Mouse (Mus musculus): ENCODE data around the gene Kcp. TPM values are rescaled to one million over a fixed set of nuclear protein-coding genes. Genes with fewer than 3 reads are reported as not detected.

The Kcp gene
- polyA plus RNA-seq, 1 experiment from 2014 or later = 11.5 TPM

- Histone ChIP-seq H3K4me2 (ENCODE audit: low read depth, low read length) (no peak overlapping the region), H3K9me3 (ENCODE audit: control insufficient read depth, low read length) (no peaks in the 10 kb centered on the region), H3K4me3 (ENCODE audit: low read length) (no peak overlapping the region), H3K4me1 (replicated peaks; ENCODE audit: control insufficient read depth, insufficient read depth, low read length) (no peaks in the 10 kb centered on the region), H3K27ac (ENCODE audit: low read length) (no peak overlapping the region), H3K9ac (ENCODE audit: low read length) (no peak overlapping the region), H3K36me3 (ENCODE audit: control insufficient read depth, insufficient read depth, low read length) (no peaks in the 10 kb centered on the region), H3K27me3 (ENCODE audit: control insufficient read depth, insufficient read depth, low read depth, low read length) (no peaks in the 10 kb centered on the region)
- no peak for ATAC-seq (ENCODE audit: low read depth)
- 72% methylated on average over 6 of the region's 6 CpGs for WGBS
Measured at GRCm38 (mm10) chr6:29426331-29426730, 81.4 kb downstream of the Kcp start.

DNA sequence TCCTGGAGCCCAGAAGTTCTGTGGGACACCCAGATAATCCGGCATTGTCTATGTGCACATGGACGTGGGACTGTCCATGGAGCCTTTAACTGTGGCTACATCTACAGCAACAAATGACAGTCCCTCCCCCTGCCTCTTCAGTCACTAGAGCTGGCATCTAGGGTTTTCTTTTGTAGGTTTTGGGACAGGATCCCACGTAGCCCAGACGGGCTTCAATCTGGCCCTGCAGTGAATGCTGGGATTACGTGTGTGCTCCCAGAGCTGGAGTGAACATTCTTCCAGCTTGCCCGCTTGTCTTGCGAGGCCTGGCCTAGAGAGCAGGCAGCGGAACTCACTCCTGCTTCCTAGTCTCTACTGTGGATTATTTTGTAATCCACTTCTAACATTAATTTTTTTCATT, 82.6 kb downstream of the Kcp start:
- WGBS = 82% methylated on average over 8 of the region's 8 CpGs
- Histone ChIP-seq H3K4me3 (ENCODE audit: low read length) (no peak overlapping the region), H3K27ac (ENCODE audit: low read length) (no peak overlapping the region)

More for the DNA sequence above, 82.6 kb downstream of the Kcp start:
- Histone ChIP-seq H3K36me3 (ENCODE audit: control insufficient read depth, insufficient read depth, low read length) (no peaks in the 10 kb centered on the region), H3K27me3 (ENCODE audit: control insufficient read depth, insufficient read depth, low read depth, low read length) (no peaks in the 10 kb centered on the region), H3K9ac (ENCODE audit: low read length) (no peak overlapping the region), H3K4me2 (ENCODE audit: low read depth, low read length) (no peak overlapping the region), H3K9me3 (ENCODE audit: control insufficient read depth, low read length) (no peaks in the 10 kb centered on the region), H3K4me1 (replicated peaks; ENCODE audit: control insufficient read depth, insufficient read depth, low read length) (no peaks in the 10 kb centered on the region)
- ATAC-seq (ENCODE audit: low read depth) = no peak

Other genes with a start within 250 kb of the Kcp start
- 41.7 and 44.2 TPM in 2 replicates for gene Hilpda, start 235.5 kb downstream of the Kcp start, polyA plus RNA-seq (2015; fragmentation: Nextera tagmentation; extraction: Ambion mirVana)
- 0.51 and 0.57 TPM in 2 replicates for gene Fam71f2, start 228.4 kb downstream of the Kcp start, polyA plus RNA-seq (2015; fragmentation: Nextera tagmentation; extraction: Ambion mirVana)
- not detected in 2 replicates for gene Fam71f1, start 188.8 kb downstream of the Kcp start, polyA plus RNA-seq (2015; fragmentation: Nextera tagmentation; extraction: Ambion mirVana)
- gene Calu, start 159.9 kb downstream of the Kcp start, polyA plus RNA-seq (2015; fragmentation: Nextera tagmentation; extraction: Ambion mirVana) = 442 and 447 TPM in 2 replicates
- gene Opn1sw, start 119.5 kb downstream of the Kcp start, polyA plus RNA-seq (2015; fragmentation: Nextera tagmentation; extraction: Ambion mirVana) = 0.35 and 0.48 TPM in 2 replicates
- gene Ccdc136, start 111.6 kb downstream of the Kcp start, polyA plus RNA-seq (2015; fragmentation: Nextera tagmentation; extraction: Ambion mirVana) = 12.8 and 13.8 TPM in 2 replicates
- gene Flnc, start 74.7 kb downstream of the Kcp start, polyA plus RNA-seq (2015; fragmentation: Nextera tagmentation; extraction: Ambion mirVana) = 5.7 and 5.8 TPM in 2 replicates
- 208 and 220 TPM in 2 replicates for gene Atp6v1f, start 40.2 kb downstream of the Kcp start, polyA plus RNA-seq (2015; fragmentation: Nextera tagmentation; extraction: Ambion mirVana)
- gene Atp6v1fnb, start 36.5 kb downstream of the Kcp start, polyA plus RNA-seq (2015; fragmentation: Nextera tagmentation; extraction: Ambion mirVana) = not detected in 2 replicates
- 5.5 and 6.8 TPM in 2 replicates for gene Irf5, start 18.7 kb upstream of the Kcp start, polyA plus RNA-seq (2015; fragmentation: Nextera tagmentation; extraction: Ambion mirVana)
- gene Tnpo3, start 101.9 kb upstream of the Kcp start, polyA plus RNA-seq (2015; fragmentation: Nextera tagmentation; extraction: Ambion mirVana) = 79.6 and 81.9 TPM in 2 replicates
- 3.5 and 3.6 TPM in 2 replicates for gene Tspan33, start 186.3 kb upstream of the Kcp start, polyA plus RNA-seq (2015; fragmentation: Nextera tagmentation; extraction: Ambion mirVana)
- 29.2 and 29.6 TPM in 2 replicates for gene Smo, start 227.6 kb upstream of the Kcp start, polyA plus RNA-seq (2015; fragmentation: Nextera tagmentation; extraction: Ambion mirVana)

All from lung, embryonic 16.5 days (tissue).